Mouse (Mus musculus) cerebellum, adult 2 months (tissue): Measurements from ENCODE around the gene Lgalsl.

Experiments
- CTCF ChIP-seq: fragments of 200-500 bp; IDR thresholded peaks from 2 replicates; pipeline ENCODE4 v1.5.1; 2011; ENCODE audit warnings: low read depth, mild to moderate bottlenecking, control low read depth, low read length, moderate library complexity, borderline replicate concordance; ENCODE audit not compliant: insufficient read depth
- POLR2A ChIP-seq: fragments of 200-500 bp; IDR thresholded peaks from 2 replicates; pipeline ENCODE4 v1.6.1; 2011; ENCODE audit warnings: low read length, control low read depth, borderline replicate concordance; ENCODE audit not compliant: insufficient read depth

GRCm38 (mm10) chr11:20782620-20783019 is 48.2 kb downstream of the Lgalsl start:
- TF ChIP-seq CTCF: no peak
- no peak for TF ChIP-seq POLR2A
